ENCODE assay signal across 1 mouse cellular context in the genomic region with DNA sequence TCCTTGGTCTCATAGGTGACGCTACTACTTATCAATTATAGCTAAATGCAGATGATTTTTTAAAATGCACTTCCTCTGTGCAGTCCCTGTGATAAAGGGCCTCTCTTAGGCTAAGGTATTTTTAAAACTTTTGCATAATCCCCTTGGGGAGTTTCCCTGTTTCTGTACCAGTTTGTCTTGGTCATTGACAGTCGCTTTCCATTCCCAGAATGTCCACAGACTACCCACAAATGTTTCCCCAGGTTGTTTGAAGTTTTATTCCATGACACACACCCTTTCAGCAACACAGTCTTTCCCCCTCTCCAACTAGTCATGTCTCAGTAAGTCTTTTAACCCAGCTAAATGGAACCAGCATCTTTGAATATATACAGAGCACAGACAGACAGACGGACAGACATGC.
TF ChIP-seq lines count a peak whose summit lies in the region.

No protein-coding gene starts in this region.

TF ChIP-seq in CH12.LX, 34 proteins besides CTCF, POLR2A, EP300 and RAD21 (continued from another document):
- TF ChIP-seq JUN (IDR thresholded peaks at IDR 0.05; ENCODE audit: insufficient read depth, low read depth, low read length): peak; percentile 68
- TF ChIP-seq MEF2A (IDR thresholded peaks at IDR 0.05; ENCODE audit: borderline replicate concordance, low read depth, low read length): peak; percentile 97
